Mouse (Mus musculus): ENCODE data around the gene Arih1.

DNA sequence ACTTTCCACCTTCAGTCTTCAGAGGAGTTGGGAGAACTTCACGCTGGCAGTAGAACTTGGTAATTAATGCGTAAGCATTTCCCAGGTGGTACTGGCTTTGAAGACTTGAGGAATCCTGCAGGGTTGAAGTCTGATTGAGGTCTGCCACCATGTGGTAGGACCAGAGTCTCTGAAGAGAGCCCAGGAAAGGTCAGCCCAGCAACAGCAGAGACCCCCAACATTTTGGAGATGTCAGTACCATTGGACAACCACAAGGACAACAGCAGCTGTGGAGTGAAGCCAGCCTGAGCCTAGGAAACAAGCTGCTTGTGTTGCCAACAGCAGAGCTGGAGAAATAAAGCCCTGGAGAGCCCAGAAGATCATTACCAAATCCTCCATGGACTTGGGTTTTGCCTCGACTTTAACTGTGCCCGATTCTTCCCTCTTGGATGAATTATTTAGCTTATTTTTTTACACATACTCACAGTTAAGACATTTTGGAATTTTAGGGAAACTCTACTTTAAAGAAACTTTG, 27.4 kb downstream of the Arih1 start:
- no peak for TF ChIP-seq GATA1 (IDR thresholded peaks at IDR 0.05; ENCODE audit: borderline replicate concordance, low read length)
- TF ChIP-seq FLI1 (IDR thresholded peaks at IDR 0.05; ENCODE audit: low read length): no peak

Data from megakaryocyte, embryonic 14.5 days (primary cell).